Mouse (Mus musculus) hindbrain, embryonic 16.5 days (tissue): ENCODE data around the gene Krtap13-1. TPM values are rescaled to one million over a fixed set of nuclear protein-coding genes. Genes with fewer than 3 reads are reported as not detected.

Source experiments
- polyA plus RNA-seq: library from polyadenylated mRNA; unstranded; fragments of >200 nt; fragmentation: Nextera tagmentation; extraction: Ambion mirVana; gene quantifications from 2 replicates; pipeline ENCODE4 v1.2.1, GENCODE M21; 2015

Gene Krtap13-1
- polyA plus RNA-seq, 1 experiment from 2014 or later = not detected

Other genes starting within 250 kb of the Krtap13-1 start
- not detected in 2 replicates for gene Cldn17, start 221.9 kb upstream of the Krtap13-1 start, polyA plus RNA-seq
- not detected in 2 replicates for gene Cldn8, start 165.7 kb upstream of the Krtap13-1 start, polyA plus RNA-seq
- gene Krtap24-1, start 116.6 kb upstream of the Krtap13-1 start, polyA plus RNA-seq = not detected in 2 replicates
- not detected in 2 replicates for gene 2310079G19Rik, start 101.2 kb upstream of the Krtap13-1 start, polyA plus RNA-seq
- gene Krtap26-1, start 81.1 kb upstream of the Krtap13-1 start, polyA plus RNA-seq = not detected in 2 replicates
- not detected in 2 replicates for gene Krtap27-1, start 57.2 kb upstream of the Krtap13-1 start, polyA plus RNA-seq
- not detected in 2 replicates for gene 2310061N02Rik, start 20.9 kb upstream of the Krtap13-1 start, polyA plus RNA-seq
- not detected in 2 replicates for gene Krtap13, start 22.8 kb downstream of the Krtap13-1 start, polyA plus RNA-seq
- gene 2310034C09Rik, start 30.0 kb downstream of the Krtap13-1 start, polyA plus RNA-seq = not detected in 2 replicates
- not detected in 2 replicates for gene 2310057N15Rik, start 45.3 kb downstream of the Krtap13-1 start, polyA plus RNA-seq
- not detected in 2 replicates for gene Gm5965, start 49.0 kb downstream of the Krtap13-1 start, polyA plus RNA-seq
- not detected in 2 replicates for gene Gm20741, start 83.4 kb downstream of the Krtap13-1 start, polyA plus RNA-seq
- 0.25 TPM in 1 of 2 replicates, not detected in the other for gene Krtap15, start 91.4 kb downstream of the Krtap13-1 start, polyA plus RNA-seq
- gene Krtap14, start 97.3 kb downstream of the Krtap13-1 start, polyA plus RNA-seq = not detected in 2 replicates
- not detected in 2 replicates for gene Krtap19-1, start 140.5 kb downstream of the Krtap13-1 start, polyA plus RNA-seq
- not detected in 2 replicates for gene Krtap19-2, start 145.4 kb downstream of the Krtap13-1 start, polyA plus RNA-seq
- not detected in 2 replicates for gene Krtap19-3, start 149.2 kb downstream of the Krtap13-1 start, polyA plus RNA-seq
- gene Krtap19-4, start 156.2 kb downstream of the Krtap13-1 start, polyA plus RNA-seq = not detected in 2 replicates
- gene Krtap19-5, start 167.6 kb downstream of the Krtap13-1 start, polyA plus RNA-seq = not detected in 2 replicates
- not detected in 2 replicates for gene Krtap19-9b, start 203.4 kb downstream of the Krtap13-1 start, polyA plus RNA-seq
- not detected in 2 replicates for gene Krtap16-3, start 234.0 kb downstream of the Krtap13-1 start, polyA plus RNA-seq